9 mouse cellular contexts compared by ENCODE assay signal in the genomic region with DNA sequence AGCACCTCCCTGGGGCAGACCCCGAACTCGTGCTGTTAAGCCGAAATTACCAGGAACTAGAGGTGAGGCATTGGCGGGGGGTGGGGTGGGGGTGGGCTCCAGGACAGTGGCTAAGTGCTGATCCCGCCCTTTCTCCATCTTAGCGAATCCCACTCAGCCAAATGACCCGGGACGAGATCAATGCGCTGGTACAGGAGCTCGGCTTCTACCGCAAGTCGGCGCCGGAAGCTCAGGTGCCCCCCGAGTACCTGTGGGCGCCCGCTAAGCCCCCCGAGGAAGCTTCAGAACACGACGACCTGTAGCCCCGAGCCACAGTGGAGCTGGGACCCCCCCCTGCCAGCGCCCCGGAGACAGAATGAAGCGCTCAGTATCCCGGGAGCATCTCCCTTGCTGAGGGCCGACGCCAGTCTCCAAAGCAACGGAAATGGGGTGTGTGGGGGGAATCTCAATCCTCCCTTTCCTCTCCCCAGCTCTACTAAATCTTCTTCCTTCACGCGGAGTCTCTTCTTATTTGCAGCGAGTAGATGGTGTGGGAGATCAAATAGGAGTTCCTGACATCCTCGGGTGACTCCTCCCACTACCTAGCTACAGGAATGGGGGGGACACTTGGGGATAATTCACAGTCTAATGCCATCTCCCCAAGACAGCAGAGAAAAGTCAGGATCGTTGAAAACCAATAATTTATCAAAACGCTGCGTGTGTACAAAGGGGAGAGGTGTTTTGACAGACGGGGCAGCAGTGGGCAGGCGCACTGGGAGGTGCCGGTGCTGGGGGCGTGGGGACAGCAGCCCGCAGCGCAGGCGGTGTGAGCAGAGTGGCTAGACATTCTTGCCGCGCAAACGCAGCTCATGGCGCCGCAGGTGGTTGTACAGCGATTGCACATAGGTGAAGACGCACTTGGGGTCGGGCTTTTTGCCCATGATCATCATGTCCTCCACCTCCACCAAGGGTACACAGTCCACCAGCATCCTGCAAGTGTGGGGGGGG. TPM values are rescaled to one million over a fixed set of nuclear protein-coding genes. Genes with fewer than 3 reads are reported as not detected.
DNase-seq lines count a peak whose midpoint lies in the region; ATAC-seq and TF ChIP-seq lines count a peak whose summit lies in the region.
"Had no signal": no experiment of that assay in that cellular context is flagged by ENCODE, and none has a peak within 500 bp of the region (broad histone marks: within the 10 kb centered on the region; RNA-seq: fewer than 3 reads in every experiment).

No protein-coding gene starts in this region.

- peak overlapping the region; percentile 37 for H3K4me3 ChIP-seq in forebrain, embryonic 16.5 days (replicated peaks; ENCODE audit: low read length)
- peak overlapping the region; percentile 23 for H3K4me3 ChIP-seq in stomach, postnatal 0 days (ENCODE audit: low read depth, low read length)

- no peak for ATAC-seq in cerebellum, adult (ENCODE audit: insufficient number of reproducible peaks, low FRiP score, low TSS enrichment)
- peak; percentile 38 for ATAC-seq in forebrain, embryonic 16.5 days
- ATAC-seq in megakaryocyte, adult 5-6 weeks (ENCODE audit: poor library complexity, severe bottlenecking) = peak; percentile 39
- peak; percentile 28; the same call in 1 of the 2 replicates for ATAC-seq in stomach, postnatal 0 days (ENCODE audit: low FRiP score, low TSS enrichment)
- no peak for ATAC-seq in activated CD4-positive, CD25-positive, alpha-beta regulatory T cell, adult 4 months

- peak; percentile 52 to 61 for DNase-seq in cerebellum, adult 18-20 months
- DNase-seq in brain, adult 2 months (ENCODE audit: low read depth, low spot score) = peak; percentile 52
- DNase-seq in kidney, adult 11 months = peak; percentile 19
- peak; percentile 60 for DNase-seq in stomach, postnatal 0 days (ENCODE audit: low spot score)

- no peak; the same call in 1 of the 2 replicates for TF ChIP-seq CTCF in stomach, postnatal 0 days (IDR thresholded peaks at IDR 0.05; ENCODE audit: low read depth)

- H3K27me3 ChIP-seq in forebrain, embryonic 16.5 days (replicated peaks; ENCODE audit: control insufficient read depth, insufficient read depth, low read length) = peaks cover 10% of the 10 kb centered on the region; the same call in 1 of the 2 replicates
- H3K27me3 ChIP-seq in stomach, postnatal 0 days (ENCODE audit: control insufficient read depth, insufficient read depth, low read length) = no peaks in the 10 kb centered on the region

- peak overlapping the region; percentile 67 for H3K4me2 ChIP-seq in forebrain, embryonic 16.5 days (ENCODE audit: low read length)
- H3K4me2 ChIP-seq in stomach, postnatal 0 days (replicated peaks; ENCODE audit: low read depth) = peak overlapping the region; percentile 61

- H3K9me3 ChIP-seq in forebrain, embryonic 16.5 days (ENCODE audit: control insufficient read depth, low read length) = no peaks in the 10 kb centered on the region
- H3K9me3 ChIP-seq in stomach, postnatal 0 days (ENCODE audit: control insufficient read depth, low read length) = no peaks in the 10 kb centered on the region

- 1% methylated on average over 49 of the region's 50 CpGs for WGBS in forebrain, embryonic 16.5 days
- WGBS in stomach, postnatal 0 days = 2% methylated on average over 50 of the region's 50 CpGs

- no peaks in the 10 kb centered on the region for H3K36me3 ChIP-seq in forebrain, embryonic 16.5 days (ENCODE audit: control insufficient read depth, insufficient read depth)
- peaks cover 18% of the 10 kb centered on the region for H3K36me3 ChIP-seq in stomach, postnatal 0 days (ENCODE audit: control insufficient read depth, insufficient read depth, low read length)

- peak overlapping the region; percentile 38 for H3K9ac ChIP-seq in forebrain, embryonic 16.5 days (replicated peaks; ENCODE audit: low read depth, low read length)
- H3K9ac ChIP-seq in stomach, postnatal 0 days (ENCODE audit: low read length) = peak overlapping the region; percentile 41; the same call in 1 of the 2 replicates

- TF ChIP-seq EP300 in stomach, postnatal 0 days (optimal IDR thresholded peaks at IDR 0.05) = peak; percentile 18

- H3K4me1 ChIP-seq in forebrain, embryonic 16.5 days (replicated peaks; ENCODE audit: control insufficient read depth, insufficient read depth, low read length) = peaks cover 23% of the 10 kb centered on the region
- peaks cover 9% of the 10 kb centered on the region for H3K4me1 ChIP-seq in stomach, postnatal 0 days (replicated peaks; ENCODE audit: control insufficient read depth, insufficient read depth)

- H3K27ac ChIP-seq in forebrain, embryonic 16.5 days (ENCODE audit: low read length) = no peak overlapping the region
- H3K27ac ChIP-seq in stomach, postnatal 0 days (replicated peaks) = peak overlapping the region; percentile 18; the same call in 1 of the 2 replicates

RNA-seq across cellular contexts. Expression of a gene that starts 2.7 kb away (rescaled TPM):
- polyA plus RNA-seq in forebrain, embryonic 16.5 days (2015; fragmentation: Nextera tagmentation; extraction: Ambion mirVana) = 39.5 and 52.0 TPM in 2 replicates
- total RNA-seq in megakaryocyte, adult 5-6 weeks (2015) = 9.8 and 11.8 TPM in 2 replicates
- 2.4 and 7.6 TPM in 2 replicates for total RNA-seq in megakaryocyte, adult 5-6 weeks (2017)
- polyA plus RNA-seq in stomach, postnatal 0 days (2015; fragmentation: Nextera tagmentation; extraction: Ambion mirVana) = 179 and 191 TPM in 2 replicates
- 1 to 10 TPM; 5.2 to 8.0 TPM for polyA plus RNA-seq in activated CD4-positive, CD25-positive, alpha-beta regulatory T cell, adult 4 months (2017; shearing (Covaris generic))

RNA-seq across cellular contexts. Expression of a gene that starts 12.5 kb away (rescaled TPM):
- 2.9 and 4.9 TPM in 2 replicates for polyA plus RNA-seq in forebrain, embryonic 16.5 days (2015; fragmentation: Nextera tagmentation; extraction: Ambion mirVana)
- total RNA-seq in megakaryocyte, adult 5-6 weeks (2015) = 4.8 and 5.7 TPM in 2 replicates
- 2.0 and 2.8 TPM in 2 replicates for total RNA-seq in megakaryocyte, adult 5-6 weeks (2017)
- polyA plus RNA-seq in stomach, postnatal 0 days (2015; fragmentation: Nextera tagmentation; extraction: Ambion mirVana) = 2.4 and 2.7 TPM in 2 replicates
- polyA plus RNA-seq in activated CD4-positive, CD25-positive, alpha-beta regulatory T cell, adult 4 months (2017; shearing (Covaris generic)) = not detected
- total RNA-seq: CH12.LX had no signal

RNA-seq across cellular contexts. Expression of a gene that starts 23.3 kb away (rescaled TPM):
- polyA plus RNA-seq in forebrain, embryonic 16.5 days (2015; fragmentation: Nextera tagmentation; extraction: Ambion mirVana) = 17.7 and 20.9 TPM in 2 replicates
- 12.2 and 12.5 TPM in 2 replicates for total RNA-seq in megakaryocyte, adult 5-6 weeks (2015)
- total RNA-seq in megakaryocyte, adult 5-6 weeks (2017) = 5.1 and 8.8 TPM in 2 replicates
- polyA plus RNA-seq in stomach, postnatal 0 days (2015; fragmentation: Nextera tagmentation; extraction: Ambion mirVana) = 103 TPM in 2 replicates
- polyA plus RNA-seq in activated CD4-positive, CD25-positive, alpha-beta regulatory T cell, adult 4 months (2017; shearing (Covaris generic)) = 1 to 10 TPM; 1.7 to 3.4 TPM

RNA-seq across cellular contexts. Expression of a gene that starts 29.1 kb away (rescaled TPM):
- polyA plus RNA-seq in forebrain, embryonic 16.5 days (2015; fragmentation: Nextera tagmentation; extraction: Ambion mirVana) = 0.89 and 1.0 TPM in 2 replicates
- total RNA-seq in megakaryocyte, adult 5-6 weeks (2015) = 0.71 and 0.75 TPM in 2 replicates
- 0.81 and 0.88 TPM in 2 replicates for total RNA-seq in megakaryocyte, adult 5-6 weeks (2017)
- polyA plus RNA-seq in stomach, postnatal 0 days (2015; fragmentation: Nextera tagmentation; extraction: Ambion mirVana) = 9.4 and 11.0 TPM in 2 replicates
- under 1 TPM; 0.22 to 0.42 TPM for polyA plus RNA-seq in activated CD4-positive, CD25-positive, alpha-beta regulatory T cell, adult 4 months (2017; shearing (Covaris generic))
- total RNA-seq: CH12.LX had no signal

Comparison
In these comparisons a context has a peak if more than half of its experiments do, and no peak if none do; other contexts are left out.
1. ATAC-seq: peak in forebrain, embryonic 16.5 days (single experiment), megakaryocyte, adult 5-6 weeks (single experiment) and stomach, postnatal 0 days (single experiment); none in cerebellum, adult (single experiment) and activated CD4-positive, CD25-positive, alpha-beta regulatory T cell, adult 4 months (single experiment).
2. Peak in every context shown above with its lines, with median percentiles within 50 percentile points of each other: DNase-seq.